22 mouse cellular contexts compared by ENCODE assay signal in the genomic region with DNA sequence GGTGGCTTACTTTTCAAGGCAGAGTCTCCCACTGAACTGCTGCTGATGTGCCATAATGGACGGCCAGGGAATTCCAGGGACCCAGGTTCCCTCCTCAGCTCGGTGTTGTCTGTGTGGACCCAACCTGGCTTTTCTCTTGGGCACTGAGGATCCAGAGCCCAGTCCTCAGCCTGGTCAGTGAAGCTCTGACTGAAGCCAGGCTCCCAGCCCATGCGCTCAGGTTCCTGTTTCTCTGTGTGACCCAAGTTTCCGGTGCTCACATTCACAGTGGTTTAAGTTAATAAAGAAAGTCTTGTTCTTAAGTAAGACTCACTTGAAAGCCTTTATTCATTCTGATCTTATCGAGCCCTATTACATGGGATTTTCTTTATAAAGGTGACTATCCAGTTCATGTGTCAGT.
DNase-seq lines count a peak whose midpoint lies in the region; ATAC-seq and TF ChIP-seq lines count a peak whose summit lies in the region.
"Had no signal": no experiment of that assay in that cellular context is flagged by ENCODE, and none has a peak within 500 bp of the region (broad histone marks: within the 10 kb centered on the region; RNA-seq: fewer than 3 reads in every experiment).

No protein-coding gene starts in this region.

- ATAC-seq in monocyte, adult 5-6 weeks (replicated peaks; ENCODE audit: insufficient number of reproducible peaks, low FRiP score, low TSS enrichment, poor library complexity, severe bottlenecking): 0 out of 2 replicates have a peak, but pooled peaks have one; percentile 37
- ATAC-seq: forebrain, embryonic 13.5 days; forebrain, embryonic 16.5 days; Patski had no signal

- TF ChIP-seq CTCF in bone marrow macrophage, adult 2 months (IDR thresholded peaks at IDR 0.05; ENCODE audit: low read depth, low read length): no peak

- 35% methylated on average over 5 of the region's 5 CpGs for WGBS in macrophage (ENCODE audit: missing documents)

- DNase-seq in heart, adult 11 months: peak; percentile 79
- no peak for DNase-seq in heart, adult 18-20 months
- DNase-seq in cerebellum, postnatal 25 days: no peak
- no peak for DNase-seq in kidney, postnatal 36 days
- DNase-seq in Muller cell, postnatal 12 days (ENCODE audit: inconsistent ontology term): no peak
- DNase-seq: adrenal gland, postnatal 10 days; adrenal gland, postnatal 36 days; cerebellum, adult 11 months; cerebellum, adult 2 months; cerebellum, adult 9-11 months; cerebellum, postnatal 36 days; gastrocnemius, adult 2 months; gastrocnemius, postnatal 14 days had no signal

- H3K4me3 ChIP-seq in bone marrow macrophage, adult 2 months (ENCODE audit: insufficient read depth, low read length): peak overlapping the region; percentile 16; the same call in 1 of the 2 replicates
- H3K4me3 ChIP-seq in macrophage (ENCODE audit: inconsistent target): no peak overlapping the region
- H3K4me3 ChIP-seq: forebrain, embryonic 10.5 days; forebrain, embryonic 13.5 days; gastrocnemius, adult 2 months; hindbrain, embryonic 12.5 days; hindbrain, embryonic 15.5 days had no signal

- H3K4me1 ChIP-seq in bone marrow macrophage, adult 2 months (ENCODE audit: control insufficient read depth, insufficient read depth, low read length): peaks cover 43% of the 10 kb centered on the region

- H3K36me3 ChIP-seq in macrophage (ENCODE audit: inconsistent target): no peaks in the 10 kb centered on the region

- H3K79me2 ChIP-seq in macrophage (ENCODE audit: inconsistent target): peaks cover 36% of the 10 kb centered on the region; the same call in 1 of the 2 replicates

- TF ChIP-seq POLR2A in bone marrow macrophage, adult 2 months (IDR thresholded peaks at IDR 0.05; ENCODE audit: borderline replicate concordance, low read depth, low read length): no peak

- peak overlapping the region; percentile 74 for H3K27ac ChIP-seq in bone marrow macrophage, adult 2 months (ENCODE audit: insufficient read depth, low read depth, low read length)
- H3K27ac ChIP-seq in macrophage: peak overlapping the region; percentile 50
- H3K27ac ChIP-seq: forebrain, embryonic 10.5 days; forebrain, embryonic 13.5 days; gastrocnemius, adult 2 months; hindbrain, embryonic 12.5 days; hindbrain, embryonic 15.5 days had no signal
